Mouse (Mus musculus): ENCODE measurements around the gene Hnrnph1. TPM values are rescaled to one million over a fixed set of nuclear protein-coding genes. Genes with fewer than 3 reads are reported as not detected.

Hnrnph1 gene
- total and polyA plus RNA-seq, 2 experiments from 2014 or later, result 176 to 244 TPM

- Histone ChIP-seq H3K9me3 (ENCODE audit: low read length) (no peaks in the 10 kb centered on the region), H3K9ac (replicated peaks; ENCODE audit: low read length) (peak overlapping the region; percentile 91), H3K4me2 (ENCODE audit: low read depth, low read length) (peak overlapping the region; percentile 99), H3K36me3 (ENCODE audit: insufficient read depth, low read length) (peaks cover 5% of the 10 kb centered on the region; the same call in 1 of the 2 replicates), H3K27me3 (ENCODE audit: insufficient read depth, low read length) (no peaks in the 10 kb centered on the region), H3K4me1 (ENCODE audit: insufficient read depth, low read length) (peaks cover 11% of the 10 kb centered on the region), H3K27ac (peak overlapping the region; percentile 99), H3K4me3 (ENCODE audit: low read length) (peak overlapping the region; percentile 80)
- DNase-seq (ENCODE audit: low spot score), result no peak
- 23% methylated on average over 10 of the region's 10 CpGs for WGBS
- no peak for ATAC-seq
- TF ChIP-seq CTCF (IDR thresholded peaks at IDR 0.05; ENCODE audit: low read depth), result no peak
Measured at GRCm38 (mm10) chr11:50376156-50376790, 517 bp upstream of the Hnrnph1 start.

- under 1% methylated on average over 66 of the region's 71 CpGs for WGBS
- DNase-seq (ENCODE audit: low spot score) (peak; percentile 88), ATAC-seq (peak; percentile 82)
- Histone ChIP-seq H3K4me1 (ENCODE audit: insufficient read depth, low read length) (peaks cover 11% of the 10 kb centered on the region), H3K27ac (peak overlapping the region; percentile 99), H3K27me3 (ENCODE audit: insufficient read depth, low read length) (no peaks in the 10 kb centered on the region), H3K4me2 (ENCODE audit: low read depth, low read length) (peak overlapping the region; percentile 99), H3K36me3 (ENCODE audit: insufficient read depth, low read length) (peaks cover 13% of the 10 kb centered on the region; the same call in 1 of the 2 replicates), H3K4me3 (ENCODE audit: low read length) (peak overlapping the region; percentile 80), H3K9me3 (ENCODE audit: low read length) (no peaks in the 10 kb centered on the region), H3K9ac (replicated peaks; ENCODE audit: low read length) (peak overlapping the region; percentile 91)
- peak; percentile 39; the same call in 1 of the 2 replicates for TF ChIP-seq CTCF (IDR thresholded peaks at IDR 0.05; ENCODE audit: low read depth)
Measured at GRCm38 (mm10) chr11:50377892-50378684, 1.3 kb downstream of the Hnrnph1 start.

DNA sequence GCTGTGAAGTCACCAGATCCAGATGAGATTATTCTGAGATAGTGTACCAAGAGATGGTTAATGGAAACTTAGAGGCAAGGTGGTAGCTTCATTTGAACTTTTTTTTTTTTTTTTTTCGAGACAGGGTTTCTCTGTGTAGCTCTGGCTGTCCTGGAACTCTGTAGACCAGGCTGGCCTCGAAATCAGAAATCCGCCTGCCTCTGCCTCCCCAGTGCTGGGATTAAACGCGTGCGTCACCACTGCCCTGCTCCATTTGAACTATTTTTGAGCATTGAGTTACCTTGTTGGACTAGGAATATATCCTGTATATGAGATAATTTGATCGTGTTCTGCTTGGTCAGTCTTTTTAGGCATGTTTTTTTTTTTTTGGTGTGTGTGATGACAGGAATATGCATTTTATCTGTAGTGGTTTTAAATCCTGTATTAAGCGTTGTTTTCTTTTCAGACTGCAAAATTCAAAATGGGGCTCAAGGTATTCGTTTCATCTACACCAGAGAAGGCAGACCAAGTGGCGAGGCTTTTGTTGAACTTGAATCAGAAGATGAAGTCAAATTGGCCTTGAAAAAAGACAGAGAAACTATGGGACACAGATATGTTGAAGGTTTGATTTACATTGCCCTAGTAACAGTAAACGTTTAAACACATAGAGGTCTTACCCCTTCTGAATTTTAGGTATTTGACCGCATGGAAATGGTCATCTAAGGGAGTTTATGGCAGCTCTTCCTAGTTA lies 2.4 kb downstream of the Hnrnph1 start:
- peaks cover 11% of the 10 kb centered on the region for H3K4me1 ChIP-seq (ENCODE audit: insufficient read depth, low read length)
- DNase-seq (ENCODE audit: low spot score) (no peak), ATAC-seq (no peak)
- H3K9ac ChIP-seq (replicated peaks; ENCODE audit: low read length), result peak overlapping the region; percentile 91; the same call in 1 of the 2 replicates
- peaks cover 17% of the 10 kb centered on the region; the same call in 1 of the 2 replicates for H3K36me3 ChIP-seq (ENCODE audit: insufficient read depth, low read length)
- no peaks in the 10 kb centered on the region for H3K27me3 ChIP-seq (ENCODE audit: insufficient read depth, low read length)
- no peak overlapping the region for H3K27ac ChIP-seq
- H3K4me2 ChIP-seq (ENCODE audit: low read depth, low read length), result peak overlapping the region; percentile 99
- H3K4me3 ChIP-seq (ENCODE audit: low read length), result peak overlapping the region; percentile 80
- no peak for TF ChIP-seq CTCF (IDR thresholded peaks at IDR 0.05; ENCODE audit: low read depth)
- 64% methylated on average over 12 of the region's 12 CpGs for WGBS
- no peaks in the 10 kb centered on the region for H3K9me3 ChIP-seq (ENCODE audit: low read length)

GRCm38 (mm10) chr11:50381311-50381710 lies 4.5 kb downstream of the Hnrnph1 start:
- no peak for TF ChIP-seq CTCF (IDR thresholded peaks at IDR 0.05; ENCODE audit: low read depth)
- Histone ChIP-seq H3K4me1 (ENCODE audit: insufficient read depth, low read length) (peaks cover 10% of the 10 kb centered on the region), H3K27ac (no peak overlapping the region), H3K9me3 (ENCODE audit: low read length) (no peaks in the 10 kb centered on the region), H3K27me3 (ENCODE audit: insufficient read depth, low read length) (no peaks in the 10 kb centered on the region), H3K4me3 (ENCODE audit: low read length) (peak overlapping the region; percentile 24), H3K4me2 (ENCODE audit: low read depth, low read length) (peak overlapping the region; percentile 53), H3K9ac (replicated peaks; ENCODE audit: low read length) (no peak overlapping the region), H3K36me3 (ENCODE audit: insufficient read depth, low read length) (peaks cover 26% of the 10 kb centered on the region; the same call in 1 of the 2 replicates)
- WGBS, result 8% methylated on average over 4 of the region's 4 CpGs
- DNase-seq (ENCODE audit: low spot score) (no peak), ATAC-seq (no peak)

GRCm38 (mm10) chr11:50387167-50387679 lies 10.4 kb downstream of the Hnrnph1 start:
- ATAC-seq (no peak), DNase-seq (ENCODE audit: low spot score) (no peak)
- Histone ChIP-seq H3K4me3 (ENCODE audit: low read length) (no peak overlapping the region), H3K4me1 (ENCODE audit: insufficient read depth, low read length) (no peaks in the 10 kb centered on the region), H3K9ac (replicated peaks; ENCODE audit: low read length) (no peak overlapping the region), H3K27ac (no peak overlapping the region), H3K9me3 (ENCODE audit: low read length) (no peaks in the 10 kb centered on the region), H3K36me3 (ENCODE audit: insufficient read depth, low read length) (peaks cover 45% of the 10 kb centered on the region), H3K4me2 (ENCODE audit: low read depth, low read length) (no peak overlapping the region), H3K27me3 (ENCODE audit: insufficient read depth, low read length) (no peaks in the 10 kb centered on the region)
- TF ChIP-seq CTCF (IDR thresholded peaks at IDR 0.05; ENCODE audit: low read depth), result no peak
- WGBS, result 74% methylated on average over 3 of the region's 3 CpGs

- H3K4me3 ChIP-seq (ENCODE audit: low read length), result no peak overlapping the region
- H3K9ac ChIP-seq (replicated peaks; ENCODE audit: low read length), result no peak overlapping the region
- H3K36me3 ChIP-seq (ENCODE audit: insufficient read depth, low read length), result peaks cover 41% of the 10 kb centered on the region
- H3K27ac ChIP-seq, result no peak overlapping the region
- H3K4me2 ChIP-seq (ENCODE audit: low read depth, low read length), result no peak overlapping the region
- no peaks in the 10 kb centered on the region for H3K27me3 ChIP-seq (ENCODE audit: insufficient read depth, low read length)
- 90% methylated on average over 4 of the region's 4 CpGs for WGBS
- no peak for TF ChIP-seq CTCF (IDR thresholded peaks at IDR 0.05; ENCODE audit: low read depth)
- ATAC-seq (no peak), DNase-seq (ENCODE audit: low spot score) (no peak)
- H3K9me3 ChIP-seq (ENCODE audit: low read length), result no peaks in the 10 kb centered on the region
- no peaks in the 10 kb centered on the region for H3K4me1 ChIP-seq (ENCODE audit: insufficient read depth, low read length)
Measured at GRCm38 (mm10) chr11:50387697-50388096, 10.9 kb downstream of the Hnrnph1 start.

All from hindbrain, postnatal 0 days (tissue).